Comparison of ENCODE assay signal across 10 mouse cellular contexts in genomic region chr16:43638406-43639049, GRCm38 (mm10). TPM values are rescaled to one million over a fixed set of nuclear protein-coding genes. Genes with fewer than 3 reads are reported as not detected.
DNase-seq lines count a peak whose midpoint lies in the region; ATAC-seq lines count a peak whose summit lies in the region.
"Had no signal": no experiment of that assay in that cellular context is flagged by ENCODE, and none has a peak within 500 bp of the region (broad histone marks: within the 10 kb centered on the region; RNA-seq: fewer than 3 reads in every experiment).

No protein-coding gene starts in this region.

- H3K4me2 ChIP-seq in limb, embryonic 12.5 days, result peak overlapping the region; percentile 41
- no peak overlapping the region for H3K4me2 ChIP-seq in intestine, embryonic 16.5 days (ENCODE audit: low read depth, low read length)

- WGBS in limb, embryonic 12.5 days, result 65% methylated on average over 21 of the region's 21 CpGs
- 72% methylated on average over 21 of the region's 21 CpGs for WGBS in intestine, embryonic 16.5 days

- no peaks in the 10 kb centered on the region for H3K9me3 ChIP-seq in limb, embryonic 12.5 days
- H3K9me3 ChIP-seq in intestine, embryonic 16.5 days (ENCODE audit: control insufficient read depth, low read length), result no peaks in the 10 kb centered on the region

- DNase-seq in adrenal gland, postnatal 10 days, result peak; percentile 14
- DNase-seq in adrenal gland, adult (ENCODE audit: inconsistent age in 2 of 2, low spot score in 1 of 2), result no peak
- peak; percentile 6 to 11 for DNase-seq in kidney, postnatal 4 days
- DNase-seq in kidney, postnatal 14 days, result no peak
- DNase-seq in cerebellum, postnatal 10 days, result peak; percentile 72 to 75
- DNase-seq in ovary, adult 18-20 months (ENCODE audit: low spot score), result no peak
- DNase-seq: right cerebral cortex, adult 18-20 months had no signal

- no peak overlapping the region for H3K27ac ChIP-seq in limb, embryonic 12.5 days
- no peak overlapping the region for H3K27ac ChIP-seq in intestine, embryonic 16.5 days (ENCODE audit: low read length)

- no peaks in the 10 kb centered on the region for H3K27me3 ChIP-seq in limb, embryonic 12.5 days
- no peaks in the 10 kb centered on the region for H3K27me3 ChIP-seq in intestine, embryonic 16.5 days (replicated peaks; ENCODE audit: control insufficient read depth, insufficient read depth, low read length)

- no peaks in the 10 kb centered on the region for H3K36me3 ChIP-seq in limb, embryonic 12.5 days
- H3K36me3 ChIP-seq in intestine, embryonic 16.5 days (ENCODE audit: control insufficient read depth, insufficient read depth, low read length), result no peaks in the 10 kb centered on the region

- 0 out of 2 replicates have a peak overlapping the region, but pooled peaks have one; percentile 6 for H3K4me3 ChIP-seq in limb, embryonic 12.5 days (replicated peaks)
- no peak overlapping the region for H3K4me3 ChIP-seq in intestine, embryonic 16.5 days (ENCODE audit: low read length)

- H3K9ac ChIP-seq in limb, embryonic 12.5 days (replicated peaks), result 0 out of 2 replicates have a peak overlapping the region, but pooled peaks have one; percentile 18
- H3K9ac ChIP-seq in intestine, embryonic 16.5 days (ENCODE audit: low read depth, low read length), result no peak overlapping the region

- peak; percentile 73 for ATAC-seq in limb, embryonic 12.5 days (ENCODE audit: insufficient number of reproducible peaks, insufficient read depth, low FRiP score, low TSS enrichment, low read depth)
- no peak for ATAC-seq in intestine, embryonic 16.5 days

- peaks cover 5% of the 10 kb centered on the region for H3K4me1 ChIP-seq in limb, embryonic 12.5 days (replicated peaks)
- H3K4me1 ChIP-seq in intestine, embryonic 16.5 days (ENCODE audit: control insufficient read depth, insufficient read depth, low read length), result no peaks in the 10 kb centered on the region

RNA-seq across cellular contexts. Expression of gene Tigit, which starts 25.4 kb away (rescaled TPM):
- not detected for total RNA-seq in adrenal gland, postnatal 10 days (2021)
- not detected in 2 replicates for polyA plus RNA-seq in limb, embryonic 12.5 days (2016; fragmentation: Nextera tagmentation; extraction: Ambion mirVana)
- not detected in 2 replicates for polyA plus RNA-seq in intestine, embryonic 16.5 days (2015; fragmentation: Nextera tagmentation; extraction: Ambion mirVana)
- total RNA-seq: gastrocnemius, adult 8-10 months had no signal

Comparison
In these comparisons a context has a peak if more than half of its experiments do, and no peak if none do; other contexts are left out.
1. DNase-seq: peak in adrenal gland, postnatal 10 days (single experiment), kidney, postnatal 4 days (2 of 2) and cerebellum, postnatal 10 days (2 of 2); none in adrenal gland, adult (0 of 2), kidney, postnatal 14 days (single experiment) and ovary, adult 18-20 months (single experiment).